In genomic region chr9:9173091-9173490, GRCm38 (mm10) we compare ENCODE assay signal across 24 mouse cellular contexts.
DNase-seq lines count a peak whose midpoint lies in the region; ATAC-seq and TF ChIP-seq lines count a peak whose summit lies in the region.
"Had no signal": no experiment of that assay in that cellular context is flagged by ENCODE, and none has a peak within 500 bp of the region (broad histone marks: within the 10 kb centered on the region; RNA-seq: fewer than 3 reads in every experiment).

No protein-coding gene starts in this region.

- ATAC-seq in frontal cortex, adult (ENCODE audit: low TSS enrichment) = peak; percentile 46; the same call in 1 of the 2 replicates
- ATAC-seq in limb, embryonic 12.5 days (ENCODE audit: insufficient number of reproducible peaks, insufficient read depth, low FRiP score, low TSS enrichment, low read depth) = no peak
- ATAC-seq in lung, postnatal 0 days = no peak
- ATAC-seq: activated CD4-positive, CD25-positive, alpha-beta regulatory T cell, adult 4 months; forebrain, embryonic 14.5 days; forebrain, postnatal 0 days; hindbrain, postnatal 0 days had no signal

- no peaks in the 10 kb centered on the region; the same call in 1 of the 2 replicates for H3K36me3 ChIP-seq in limb, embryonic 12.5 days
- no peaks in the 10 kb centered on the region for H3K36me3 ChIP-seq in limb, embryonic 10.5 days
- no peaks in the 10 kb centered on the region for H3K36me3 ChIP-seq in lung, postnatal 0 days (ENCODE audit: insufficient read depth, low read length)
- H3K36me3 ChIP-seq in forebrain, embryonic 10.5 days (replicated peaks) = no peaks in the 10 kb centered on the region
- H3K36me3 ChIP-seq: heart, embryonic 10.5 days; heart, embryonic 13.5 days had no signal

- H3K27me3 ChIP-seq in limb, embryonic 12.5 days = no peaks in the 10 kb centered on the region
- no peaks in the 10 kb centered on the region for H3K27me3 ChIP-seq in limb, embryonic 10.5 days (ENCODE audit: low read depth, poor library complexity, severe bottlenecking)
- no peaks in the 10 kb centered on the region for H3K27me3 ChIP-seq in lung, postnatal 0 days (replicated peaks; ENCODE audit: insufficient read depth, low read length)
- no peaks in the 10 kb centered on the region for H3K27me3 ChIP-seq in forebrain, embryonic 10.5 days (ENCODE audit: poor library complexity, severe bottlenecking)
- H3K27me3 ChIP-seq: heart, embryonic 13.5 days had no signal

- no peak for DNase-seq in frontal cortex, postnatal 10 days (ENCODE audit: low spot score in 2 of 2)
- DNase-seq in limb, embryonic 10.5 days (ENCODE audit: low spot score) = no peak
- DNase-seq in lung, postnatal 0 days (ENCODE audit: low spot score) = peak; percentile 57
- DNase-seq in lung, postnatal 36 days = no peak
- DNase-seq in brain, adult 2 months (ENCODE audit: low read depth, low spot score) = peak; percentile 35
- DNase-seq in forebrain, embryonic 10.5 days (ENCODE audit: extremely low spot score, low spot score) = no peak
- DNase-seq: adrenal gland, adult 8-10 months; adrenal gland, postnatal 25 days; cerebellum, adult 18-20 months; cerebellum, adult 9-10 months; cerebellum, postnatal 14 days; forebrain, postnatal 0 days; gastrocnemius, postnatal 14 days; heart, adult 2 months; heart, postnatal 14 days; heart, postnatal 4 days had no signal

- H3K4me2 ChIP-seq in limb, embryonic 12.5 days = no peak overlapping the region
- no peak overlapping the region for H3K4me2 ChIP-seq in lung, postnatal 0 days (replicated peaks; ENCODE audit: low read depth, low read length)
- H3K4me2 ChIP-seq: heart, embryonic 13.5 days; hindbrain, embryonic 14.5 days had no signal

- H3K4me1 ChIP-seq in limb, embryonic 12.5 days (replicated peaks) = peaks cover 9% of the 10 kb centered on the region
- H3K4me1 ChIP-seq in limb, embryonic 10.5 days = peaks cover 7% of the 10 kb centered on the region; the same call in 1 of the 2 replicates
- no peaks in the 10 kb centered on the region for H3K4me1 ChIP-seq in lung, postnatal 0 days (ENCODE audit: insufficient read depth, low read depth, low read length)
- H3K4me1 ChIP-seq in forebrain, embryonic 10.5 days = no peaks in the 10 kb centered on the region
- H3K4me1 ChIP-seq: heart, embryonic 10.5 days; heart, embryonic 13.5 days had no signal

- WGBS in limb, embryonic 12.5 days = 83% methylated on average over 1 of the region's 1 CpGs
- 87% methylated on average over 1 of the region's 1 CpGs for WGBS in limb, embryonic 10.5 days
- 4% methylated on average over 1 of the region's 1 CpGs for WGBS in lung, postnatal 0 days
- WGBS in forebrain, embryonic 10.5 days = 87% methylated on average over 1 of the region's 1 CpGs

- no peak overlapping the region for H3K4me3 ChIP-seq in limb, embryonic 12.5 days (replicated peaks)
- no peak overlapping the region for H3K4me3 ChIP-seq in limb, embryonic 10.5 days
- H3K4me3 ChIP-seq in lung, postnatal 0 days (ENCODE audit: low read depth, low read length) = no peak overlapping the region
- no peak overlapping the region for H3K4me3 ChIP-seq in forebrain, embryonic 10.5 days
- H3K4me3 ChIP-seq: heart, adult 2 months; heart, embryonic 10.5 days; heart, embryonic 13.5 days had no signal

- 0 out of 2 replicates have a peak overlapping the region, but pooled peaks have one; percentile 12 for H3K27ac ChIP-seq in limb, embryonic 12.5 days
- no peak overlapping the region for H3K27ac ChIP-seq in limb, embryonic 10.5 days
- H3K27ac ChIP-seq in lung, postnatal 0 days (ENCODE audit: low read length) = 0 out of 2 replicates have a peak overlapping the region, but pooled peaks have one; percentile 11
- no peak overlapping the region for H3K27ac ChIP-seq in forebrain, embryonic 10.5 days
- H3K27ac ChIP-seq: heart, adult 2 months; heart, embryonic 10.5 days; heart, embryonic 13.5 days; hindbrain, embryonic 14.5 days; hindbrain, postnatal 0 days had no signal

- H3K9ac ChIP-seq in limb, embryonic 12.5 days (replicated peaks) = no peak overlapping the region
- no peak overlapping the region for H3K9ac ChIP-seq in lung, postnatal 0 days (replicated peaks; ENCODE audit: low read depth)
- H3K9ac ChIP-seq: forebrain, postnatal 0 days; heart, embryonic 13.5 days; hindbrain, embryonic 14.5 days had no signal

- no peak for TF ChIP-seq EP300 in lung, postnatal 0 days (IDR thresholded peaks at IDR 0.05)

- no peaks in the 10 kb centered on the region for H3K9me3 ChIP-seq in limb, embryonic 12.5 days
- H3K9me3 ChIP-seq in limb, embryonic 10.5 days (replicated peaks) = no peaks in the 10 kb centered on the region
- no peaks in the 10 kb centered on the region for H3K9me3 ChIP-seq in lung, postnatal 0 days (ENCODE audit: low read length)
- H3K9me3 ChIP-seq in forebrain, embryonic 10.5 days = no peaks in the 10 kb centered on the region
- H3K9me3 ChIP-seq: heart, embryonic 10.5 days; heart, embryonic 13.5 days had no signal

- no peak for TF ChIP-seq CTCF in lung, postnatal 0 days (IDR thresholded peaks at IDR 0.05)

Comparison
In these comparisons a context has a peak if more than half of its experiments do, and no peak if none do; other contexts are left out.
1. DNase-seq: peak in lung, postnatal 0 days (single experiment) and brain, adult 2 months (single experiment); none in frontal cortex, postnatal 10 days (0 of 2), limb, embryonic 10.5 days (single experiment), lung, postnatal 36 days (single experiment) and forebrain, embryonic 10.5 days (single experiment).
2. H3K27ac ChIP-seq: peak in limb, embryonic 12.5 days (single experiment) and lung, postnatal 0 days (single experiment); none in limb, embryonic 10.5 days (single experiment) and forebrain, embryonic 10.5 days (single experiment).